Mouse (Mus musculus) ES-E14 (cell line): ENCODE measurements around the gene Nell2. TPM values are rescaled to one million over a fixed set of nuclear protein-coding genes. Genes with fewer than 3 reads are reported as not detected.

ENCODE experiments used
- DNase-seq: peaks from one replicate; pipeline ENCODE4 v3.0.0-alpha.2; 2013; ENCODE audit warnings: low read depth, low spot score
- H3K27ac ChIP-seq: 2 replicates; pipeline ENCODE4 v1.5.1; 2012; ENCODE audit warnings: low read depth, mild to moderate bottlenecking, low read length, moderate library complexity, mixed read lengths; ENCODE audit not compliant: poor library complexity, insufficient read depth, severe bottlenecking
- H3K36me3 ChIP-seq: 2 replicates; pipeline ENCODE4 v1.6.1; 2012; ENCODE audit warnings: mild to moderate bottlenecking, low read length, moderate library complexity, mixed read lengths; ENCODE audit not compliant: control insufficient read depth, poor library complexity, insufficient read depth, severe bottlenecking
- H3K4me1 ChIP-seq, 2 experiments: fragments of 150-350 bp in 1 of 2; sonication (generic) in 1 of 2; 2 replicates each; pipeline ENCODE4 v1.6.1; 2012; ENCODE audit warnings: low read length in 2 of 2, mild to moderate bottlenecking in 1 of 2, mixed read lengths in 1 of 2; ENCODE audit not compliant: control insufficient read depth in 2 of 2, insufficient read depth in 2 of 2, poor library complexity in 1 of 2
- H3K4me3 ChIP-seq, 2 experiments: fragments of 150-350 bp in 1 of 2; sonication (generic) in 1 of 2; 2 replicates each; pipeline ENCODE4 v1.5.1; 2012; ENCODE audit warnings: low read length in 2 of 2, low read depth in 1 of 2, mild to moderate bottlenecking in 1 of 2, mixed read lengths in 1 of 2; ENCODE audit not compliant: insufficient read depth in 1 of 2, poor library complexity in 1 of 2, severe bottlenecking in 1 of 2
- H3K9ac ChIP-seq: 2 replicates; pipeline ENCODE4 v1.6.1; 2012; ENCODE audit warnings: low read depth, mild to moderate bottlenecking, low read length, mixed read lengths; ENCODE audit not compliant: poor library complexity, insufficient read depth, severe bottlenecking
- H3K9me3 ChIP-seq: fragments of 150-350 bp; sonication (generic); 2 replicates; pipeline ENCODE4 v1.6.1; 2012; ENCODE audit warnings: low read depth, mild to moderate bottlenecking, low read length; ENCODE audit not compliant: control insufficient read depth, insufficient read depth
- CHD2 ChIP-seq: IDR thresholded peaks from 2 replicates; pipeline ENCODE4 v1.6.1; 2014; ENCODE audit warnings: mild to moderate bottlenecking, low read depth, low read length, inconsistent platforms
- HCFC1 ChIP-seq: IDR thresholded peaks from 2 replicates; pipeline ENCODE4 v1.6.1; 2012; ENCODE audit warnings: low read length, inconsistent platforms, borderline replicate concordance; ENCODE audit not compliant: insufficient read depth
- MAFK ChIP-seq: IDR thresholded peaks from 2 replicates; pipeline ENCODE4 v1.6.1; 2014; ENCODE audit warnings: mild to moderate bottlenecking, low read depth, low read length, inconsistent platforms; ENCODE audit not compliant: insufficient read depth
- ZC3H11A ChIP-seq: IDR thresholded peaks from 2 replicates; pipeline ENCODE4 v1.6.1; 2012; ENCODE audit warnings: low read depth, mild to moderate bottlenecking, inconsistent platforms, low read length, borderline replicate concordance
- ZNF384 ChIP-seq: IDR thresholded peaks from 2 replicates; pipeline ENCODE4 v1.6.1; 2012; ENCODE audit warnings: low read depth, low read length, inconsistent platforms
- in situ Hi-C, 2 experiments: fragments of 600-800 bp; cut with MboI; formaldehyde crosslinking; loops; one replicate each; pipeline ENCODE4 v1.15.1; 2025; ENCODE audit warnings: low sequenced_read_pairs in 2 of 2, inconsistent platforms in 1 of 2; ENCODE audit not compliant: unreplicated experiment in 2 of 2
- total RNA-seq: library from RNA; depleted of rRNA; stranded (reverse); fragments of 300-350 nt; gene quantifications from 2 replicates; pipeline ENCODE4 v1.2.3, GENCODE M21; 2012

Gene Nell2
- total RNA-seq, 1 experiment, result 3.4 TPM

DNA sequence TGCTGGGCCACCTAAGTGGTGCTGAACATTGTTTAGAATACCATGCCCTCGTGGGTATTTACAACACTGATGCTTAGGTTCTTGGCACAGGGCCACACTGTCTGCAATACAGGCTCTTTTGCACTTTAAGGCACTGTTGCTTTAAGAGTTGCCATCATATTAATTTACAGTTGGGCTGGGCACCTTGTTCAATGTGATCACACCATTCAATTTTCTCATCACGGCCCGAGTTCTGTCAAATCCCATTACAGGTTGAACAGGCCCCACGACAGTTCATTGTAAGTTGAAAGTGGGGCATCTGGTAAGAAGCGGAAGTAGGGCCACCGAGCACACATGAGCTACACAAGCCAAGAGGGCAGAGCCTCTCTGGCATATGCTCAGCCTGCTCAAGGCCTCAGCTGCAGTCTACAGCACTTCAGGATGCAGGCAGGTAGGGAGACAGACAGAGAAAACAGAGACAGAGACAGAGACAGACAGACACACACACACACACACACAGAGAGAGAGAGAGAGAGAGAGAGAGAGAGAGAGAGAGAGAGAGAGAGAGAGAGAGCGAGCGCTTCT is 421.0 kb downstream of the Nell2 start:
- no peak for DNase-seq
- no peaks in the 10 kb centered on the region for H3K4me1 ChIP-seq
- in situ Hi-C loops, result no loop called here

GRCm38 (mm10) chr15:95101522-95101921 is 426.8 kb downstream of the Nell2 start:
- Histone ChIP-seq H3K4me1 (no peaks in the 10 kb centered on the region), H3K36me3 (no peaks in the 10 kb centered on the region), H3K4me3 (no peak overlapping the region), H3K9me3 (no peaks in the 10 kb centered on the region), H3K9ac (no peak overlapping the region), H3K27ac (no peak overlapping the region)
- in situ Hi-C loops, result no loop called here
- no peak for TF ChIP-seq ZNF384
- TF ChIP-seq HCFC1, result no peak
- TF ChIP-seq CHD2, result no peak
- no peak for TF ChIP-seq MAFK
- no peak for TF ChIP-seq ZC3H11A
- no peak for DNase-seq

More for the DNA sequence above, 421.0 kb downstream of the Nell2 start:
- Histone ChIP-seq H3K36me3 (no peaks in the 10 kb centered on the region), H3K9me3 (no peaks in the 10 kb centered on the region), H3K27ac (no peak overlapping the region), H3K9ac (no peak overlapping the region), H3K4me3 (no peak overlapping the region)
- TF ChIP-seq ZC3H11A (no peak), HCFC1 (no peak), CHD2 (no peak), MAFK (no peak), ZNF384 (no peak)

DNA sequence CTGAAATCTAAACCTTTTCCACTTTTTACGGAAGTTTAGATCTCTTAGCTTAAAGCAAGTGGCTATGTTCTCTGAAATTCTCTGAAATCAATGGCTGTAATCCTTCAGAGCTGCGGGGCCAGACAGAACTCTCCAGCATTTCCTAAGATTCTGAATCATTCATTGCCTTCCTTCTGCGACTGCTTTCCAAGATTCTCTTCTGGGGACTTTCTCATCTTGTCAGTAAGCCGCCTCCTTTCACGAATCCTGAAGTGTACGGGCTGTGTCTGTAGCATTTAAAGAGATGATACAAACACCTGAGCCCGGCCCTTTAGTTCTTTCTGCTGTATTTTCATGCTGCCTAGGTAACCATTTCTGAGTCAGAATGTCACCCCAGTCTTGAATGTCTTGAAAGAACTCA is 428.2 kb downstream of the Nell2 start:
- in situ Hi-C loops, result no loop called here

GRCm38 (mm10) chr15:95085962-95086361 is 442.4 kb downstream of the Nell2 start:
- TF ChIP-seq HCFC1, result no peak
- TF ChIP-seq CHD2, result no peak
- no peak for TF ChIP-seq MAFK
- no peak overlapping the region for H3K27ac ChIP-seq
- no peaks in the 10 kb centered on the region for H3K9me3 ChIP-seq
- H3K4me1 ChIP-seq, result no peaks in the 10 kb centered on the region
- no peak overlapping the region for H3K9ac ChIP-seq
- no peak for DNase-seq
- H3K4me3 ChIP-seq, result no peak overlapping the region
- in situ Hi-C loops, result no loop called here
- H3K36me3 ChIP-seq, result no peaks in the 10 kb centered on the region

More for the DNA sequence above, 428.2 kb downstream of the Nell2 start:
- DNase-seq, result no peak
- Histone ChIP-seq H3K4me1 (no peaks in the 10 kb centered on the region), H3K9ac (no peak overlapping the region), H3K9me3 (no peaks in the 10 kb centered on the region), H3K27ac (no peak overlapping the region), H3K36me3 (no peaks in the 10 kb centered on the region), H3K4me3 (no peak overlapping the region)
- TF ChIP-seq ZNF384, result no peak
- TF ChIP-seq MAFK, result no peak
- TF ChIP-seq HCFC1, result no peak
- TF ChIP-seq CHD2, result no peak
- no peak for TF ChIP-seq ZC3H11A

GRCm38 (mm10) chr15:95081654-95082053 is 446.7 kb downstream of the Nell2 start:
- in situ Hi-C loops, result no loop called here
- H3K4me1 ChIP-seq, result no peaks in the 10 kb centered on the region
- no peak overlapping the region for H3K27ac ChIP-seq
- TF ChIP-seq ZC3H11A, result no peak
- TF ChIP-seq HCFC1, result no peak
- TF ChIP-seq CHD2, result no peak
- TF ChIP-seq ZNF384, result no peak
- no peak for TF ChIP-seq MAFK
- no peak for DNase-seq
- no peaks in the 10 kb centered on the region for H3K36me3 ChIP-seq
- H3K4me3 ChIP-seq, result no peak overlapping the region
- no peaks in the 10 kb centered on the region for H3K9me3 ChIP-seq
- no peak overlapping the region for H3K9ac ChIP-seq
